Mouse (Mus musculus): ENCODE results near the gene Bmp8b. TPM values are rescaled to one million over a fixed set of nuclear protein-coding genes. Genes with fewer than 3 reads are reported as not detected.

Bmp8b gene
- polyA plus RNA-seq (2014; fragmentation: Illumina TruSeq; extraction: RNeasy Lipid Tissue Mini Kit (QIAGEN cat#74804); ENCODE audit: insufficient read depth, low read depth, low replicate concordance) = not detected

DNA sequence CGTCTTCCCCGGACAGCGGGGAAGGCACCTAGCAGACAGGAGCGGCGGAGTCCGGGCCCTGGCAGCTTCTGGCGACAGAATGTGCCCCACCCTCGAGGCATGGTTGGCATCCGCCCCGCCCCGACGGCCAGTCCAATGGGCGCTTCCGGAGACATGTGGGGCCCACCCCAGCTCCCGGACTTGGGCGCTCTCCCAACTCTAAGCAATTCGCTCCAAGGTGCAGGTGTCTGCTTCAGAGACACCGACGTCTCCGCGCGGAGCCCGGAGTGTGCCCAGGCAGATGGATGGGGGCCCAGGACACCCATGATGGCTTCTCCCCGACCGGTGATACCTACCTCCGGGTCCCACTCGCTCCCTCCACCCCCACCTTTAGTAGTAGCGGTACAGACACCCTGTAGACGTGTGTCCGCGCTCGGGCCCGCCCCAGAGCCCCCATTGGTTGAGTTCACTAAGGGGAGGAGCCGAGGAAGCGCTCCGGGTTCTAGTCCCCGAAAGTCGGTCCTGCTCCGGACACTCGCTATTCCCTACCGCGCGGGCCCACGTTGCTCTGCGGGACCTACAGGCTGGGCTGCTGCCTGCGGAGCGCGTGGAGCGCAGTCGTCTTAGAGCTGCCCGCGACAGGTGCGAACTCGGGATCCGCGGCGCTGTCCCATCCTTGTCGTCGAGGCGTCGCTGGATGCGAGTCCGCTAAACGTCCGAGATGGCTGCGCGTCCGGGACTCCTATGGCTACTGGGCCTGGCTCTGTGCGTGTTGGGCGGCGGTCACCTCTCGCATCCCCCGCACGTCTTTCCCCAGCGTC lies at the start of gene Bmp8b:
Gene Bmp8b (plus strand): TSS at position 515 of the 800 bp plus-strand sequence.

DNA sequence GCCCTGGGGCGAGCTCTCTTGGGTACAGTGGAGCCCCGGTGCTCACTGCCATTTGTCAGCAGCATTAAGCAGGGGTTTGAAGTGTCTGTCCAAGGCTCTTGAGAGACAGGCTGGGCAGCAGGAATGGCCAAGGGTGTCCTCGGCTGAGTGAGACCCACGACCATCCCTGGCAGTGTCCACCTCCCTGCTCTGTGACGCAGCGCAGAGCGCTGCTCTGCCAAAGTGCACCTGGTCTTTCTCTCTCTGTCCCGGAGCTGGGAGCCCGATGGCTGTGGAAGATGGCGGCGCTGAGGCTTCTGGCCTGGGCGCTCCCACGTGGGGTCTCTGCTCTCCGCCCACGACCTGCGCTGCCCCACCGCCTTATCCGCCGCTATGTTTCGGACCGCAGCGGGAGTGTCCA lies 11.0 kb downstream of the Bmp8b start, which contains the start of gene Oxct2b:
Gene Oxct2b (plus strand): TSS at position 256 of the 400 bp plus-strand sequence.

DNA sequence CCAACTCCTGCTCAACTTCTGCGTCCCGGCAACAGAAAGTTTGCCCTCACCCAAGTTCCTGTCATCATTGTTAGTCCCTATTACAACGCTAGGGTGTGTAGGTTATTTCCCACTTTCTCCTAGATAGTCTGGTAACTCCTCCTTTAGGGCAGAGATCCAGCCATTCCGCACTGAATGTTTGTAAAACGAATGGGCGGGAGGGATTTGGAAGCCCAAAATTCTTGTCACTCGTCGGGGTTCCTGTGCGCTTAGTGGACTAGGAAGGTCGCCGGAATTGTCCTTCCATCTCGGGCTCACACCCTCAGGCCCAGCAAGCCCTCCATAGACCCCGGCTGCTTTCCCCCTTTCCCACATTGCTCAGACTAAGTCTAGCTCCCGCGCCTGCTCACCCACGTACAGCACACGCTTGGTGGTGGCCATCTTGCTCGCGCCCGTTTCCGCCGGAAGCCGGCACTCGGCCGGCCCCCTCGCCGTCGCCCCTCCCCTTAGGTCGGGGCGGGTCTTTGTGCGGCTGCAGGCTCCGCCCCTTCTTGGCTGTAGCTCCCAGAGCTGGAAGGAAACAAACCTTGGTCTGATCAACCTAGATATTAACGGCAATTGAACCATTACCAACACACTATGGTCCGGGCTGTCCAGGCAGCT lies 34.7 kb downstream of the Bmp8b start, which contains the start of gene Ppie:
Gene Ppie (minus strand): TSS at position 439 of the 642 bp plus-strand sequence.

Other genes starting within 250 kb of the Bmp8b start
- 112 TPM for gene Cap1, start 219.1 kb upstream of the Bmp8b start, polyA plus RNA-seq (2014; fragmentation: Illumina TruSeq; extraction: RNeasy Lipid Tissue Mini Kit (QIAGEN cat#74804); ENCODE audit: insufficient read depth, low read depth, low replicate concordance)
- gene Mfsd2a, start 144.0 kb upstream of the Bmp8b start, polyA plus RNA-seq (2014; fragmentation: Illumina TruSeq; extraction: RNeasy Lipid Tissue Mini Kit (QIAGEN cat#74804); ENCODE audit: insufficient read depth, low read depth, low replicate concordance) = 5.2 TPM
- 5.6 TPM for gene Mycl, start 109.5 kb upstream of the Bmp8b start, polyA plus RNA-seq (2014; fragmentation: Illumina TruSeq; extraction: RNeasy Lipid Tissue Mini Kit (QIAGEN cat#74804); ENCODE audit: insufficient read depth, low read depth, low replicate concordance)
- gene Trit1, start 88.6 kb upstream of the Bmp8b start, polyA plus RNA-seq (2014; fragmentation: Illumina TruSeq; extraction: RNeasy Lipid Tissue Mini Kit (QIAGEN cat#74804); ENCODE audit: insufficient read depth, low read depth, low replicate concordance) = 8.4 TPM
- gene Oxct2b, start 11.1 kb downstream of the Bmp8b start, polyA plus RNA-seq (2014; fragmentation: Illumina TruSeq; extraction: RNeasy Lipid Tissue Mini Kit (QIAGEN cat#74804); ENCODE audit: insufficient read depth, low read depth, low replicate concordance) = not detected
- gene Ppie, start 34.8 kb downstream of the Bmp8b start, polyA plus RNA-seq (2014; fragmentation: Illumina TruSeq; extraction: RNeasy Lipid Tissue Mini Kit (QIAGEN cat#74804); ENCODE audit: insufficient read depth, low read depth, low replicate concordance) = 42.5 TPM
- 0.92 TPM for gene Hpcal4, start 78.1 kb downstream of the Bmp8b start, polyA plus RNA-seq (2014; fragmentation: Illumina TruSeq; extraction: RNeasy Lipid Tissue Mini Kit (QIAGEN cat#74804); ENCODE audit: insufficient read depth, low read depth, low replicate concordance)
- not detected for gene Nt5c1a, start 96.3 kb downstream of the Bmp8b start, polyA plus RNA-seq (2014; fragmentation: Illumina TruSeq; extraction: RNeasy Lipid Tissue Mini Kit (QIAGEN cat#74804); ENCODE audit: insufficient read depth, low read depth, low replicate concordance)
- 10.7 TPM for gene Heyl, start 128.4 kb downstream of the Bmp8b start, polyA plus RNA-seq (2014; fragmentation: Illumina TruSeq; extraction: RNeasy Lipid Tissue Mini Kit (QIAGEN cat#74804); ENCODE audit: insufficient read depth, low read depth, low replicate concordance)
- gene Pabpc4, start 157.2 kb downstream of the Bmp8b start, polyA plus RNA-seq (2014; fragmentation: Illumina TruSeq; extraction: RNeasy Lipid Tissue Mini Kit (QIAGEN cat#74804); ENCODE audit: insufficient read depth, low read depth, low replicate concordance) = 19.4 TPM
- gene Oxct2a, start 218.5 kb downstream of the Bmp8b start, polyA plus RNA-seq (2014; fragmentation: Illumina TruSeq; extraction: RNeasy Lipid Tissue Mini Kit (QIAGEN cat#74804); ENCODE audit: insufficient read depth, low read depth, low replicate concordance) = not detected
- gene Bmp8a, start 238.1 kb downstream of the Bmp8b start, polyA plus RNA-seq (2014; fragmentation: Illumina TruSeq; extraction: RNeasy Lipid Tissue Mini Kit (QIAGEN cat#74804); ENCODE audit: insufficient read depth, low read depth, low replicate concordance) = not detected

Data from lung, adult 10 weeks (tissue).